Mouse (Mus musculus): ENCODE measurements at regions not wholly inside any gene's neighbourhood (a gene's known extent, or its start where the extent isn't known, plus 50 kb on each side); places are given as distances from the start of the nearest gene placed in this dataset.

GRCm38 (mm10) chr5:106066706-106067105 lies 190.3 kb downstream of the Zfp326 start:
- DNase-seq (ENCODE audit: extremely low spot score, low read depth, low spot score), result no peak

GRCm38 (mm10) chr5:106064366-106064765 lies 188.0 kb downstream of the Zfp326 start:
- no peak for DNase-seq (ENCODE audit: extremely low spot score, low read depth, low spot score)

DNA sequence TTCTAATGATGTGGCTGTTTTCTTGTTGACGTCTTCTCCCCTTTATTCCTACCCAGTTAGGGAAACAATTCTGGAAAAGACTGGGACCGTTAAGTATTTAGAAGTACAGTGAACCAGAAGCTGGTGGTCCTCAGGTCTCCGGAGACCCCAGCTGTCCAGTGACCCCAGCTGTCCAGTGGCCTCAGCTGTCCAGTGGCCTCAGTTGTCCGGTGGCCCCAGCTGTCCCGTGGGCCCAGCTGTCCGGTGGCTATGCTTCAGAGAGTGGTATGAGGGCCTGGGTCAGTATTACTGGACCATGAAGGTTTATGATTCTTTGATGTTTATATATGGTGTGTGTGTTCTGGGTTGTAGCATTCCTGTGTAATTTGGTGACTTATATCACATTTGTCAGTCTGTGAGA lies 186.6 kb downstream of the Zfp326 start:
- no peak for DNase-seq (ENCODE audit: extremely low spot score, low read depth, low spot score)

GRCm38 (mm10) chr5:106056631-106057030 lies 180.3 kb downstream of the Zfp326 start:
- DNase-seq (ENCODE audit: extremely low spot score, low read depth, low spot score), result no peak

DNA sequence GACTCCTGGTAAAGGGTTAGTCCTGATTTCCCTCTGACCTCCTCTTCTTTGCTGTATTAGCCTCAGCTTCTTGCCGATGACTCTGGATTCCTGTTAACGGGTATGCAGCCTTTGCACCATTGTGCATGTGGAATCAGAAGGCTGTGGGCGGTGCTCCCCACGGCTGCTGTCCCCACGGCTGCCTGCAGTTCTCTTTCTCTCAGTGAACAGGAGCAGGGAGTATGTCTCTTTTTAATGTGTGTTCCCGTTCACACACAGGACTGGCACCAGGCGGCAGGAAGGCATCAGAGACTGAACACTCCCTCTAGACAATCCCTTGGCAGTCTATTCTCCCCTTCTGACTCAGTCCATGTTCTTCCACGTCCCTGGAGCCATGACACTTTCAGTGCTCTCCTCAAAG lies 178.9 kb downstream of the Zfp326 start:
- no peak for DNase-seq (ENCODE audit: extremely low spot score, low read depth, low spot score)

- DNase-seq (ENCODE audit: extremely low spot score, low read depth, low spot score), result no peak
Observed at GRCm38 (mm10) chr5:106051026-106051425, 174.7 kb downstream of the Zfp326 start.

DNA sequence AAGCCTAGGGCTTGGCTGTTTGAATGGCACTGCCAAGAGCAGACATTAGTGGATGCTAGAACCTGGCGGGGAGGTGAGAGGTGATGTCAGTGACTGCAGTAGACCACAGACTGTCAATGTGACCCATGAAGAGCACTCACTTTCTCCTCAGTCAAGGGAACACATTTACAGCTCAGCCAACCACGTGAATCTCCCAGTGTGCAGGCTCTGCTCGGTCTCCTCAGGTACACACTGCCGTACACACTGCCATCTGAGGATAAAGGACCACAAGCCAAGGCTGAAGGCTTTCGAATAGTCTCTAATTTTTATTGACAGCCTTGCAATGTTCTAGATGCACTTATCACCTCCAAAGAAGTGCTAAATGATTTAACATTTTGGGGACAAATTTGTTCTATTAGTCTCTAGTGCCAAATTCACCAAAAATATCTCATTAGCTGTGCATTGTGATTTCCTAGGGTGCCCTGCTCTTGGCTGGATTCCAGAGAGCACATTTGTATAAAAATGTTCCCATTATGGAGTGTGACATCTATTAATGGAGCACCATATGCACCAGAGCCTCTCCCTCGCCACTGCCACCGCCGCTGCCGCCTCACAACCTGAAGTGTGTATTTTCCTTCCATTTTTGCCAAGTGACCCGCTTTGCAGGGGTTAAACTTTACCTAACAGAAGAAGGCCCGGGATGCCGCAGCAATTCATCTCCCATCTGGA lies 168.7 kb downstream of the Zfp326 start:
- no peak for DNase-seq (ENCODE audit: extremely low spot score, low read depth, low spot score)

DNA sequence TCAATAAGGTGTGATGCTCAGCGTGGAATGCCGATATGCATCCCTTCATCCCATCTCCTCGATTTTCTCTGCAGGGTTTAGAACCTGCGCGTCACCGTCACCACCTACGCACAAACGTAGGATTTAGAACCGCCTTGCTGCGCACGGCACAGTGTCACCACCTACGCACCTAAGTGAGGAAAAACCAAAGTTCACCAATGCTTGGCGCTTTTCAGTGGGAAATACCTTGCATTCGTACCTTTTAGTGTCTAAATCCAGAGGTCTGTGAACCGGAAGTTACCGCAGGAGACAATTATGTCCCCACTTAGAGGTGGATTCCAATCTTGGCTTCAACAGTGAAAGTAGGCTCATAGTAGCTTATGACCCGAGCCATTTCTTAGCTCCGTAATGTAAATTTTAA lies 162.0 kb downstream of the Zfp326 start:
- DNase-seq (ENCODE audit: extremely low spot score, low read depth, low spot score), result no peak

GRCm38 (mm10) chr5:106036176-106036575 lies 159.8 kb downstream of the Zfp326 start:
- no peak for DNase-seq (ENCODE audit: extremely low spot score, low read depth, low spot score)

GRCm38 (mm10) chr5:106032956-106033355 lies 156.6 kb downstream of the Zfp326 start:
- no peak for DNase-seq (ENCODE audit: extremely low spot score, low read depth, low spot score)

GRCm38 (mm10) chr5:106026861-106027260 lies 150.5 kb downstream of the Zfp326 start:
- DNase-seq (ENCODE audit: extremely low spot score, low read depth, low spot score), result no peak

GRCm38 (mm10) chr5:106004292-106004917 lies 128.0 kb downstream of the Zfp326 start:
- DNase-seq (ENCODE audit: extremely low spot score, low read depth, low spot score), result no peak

DNA sequence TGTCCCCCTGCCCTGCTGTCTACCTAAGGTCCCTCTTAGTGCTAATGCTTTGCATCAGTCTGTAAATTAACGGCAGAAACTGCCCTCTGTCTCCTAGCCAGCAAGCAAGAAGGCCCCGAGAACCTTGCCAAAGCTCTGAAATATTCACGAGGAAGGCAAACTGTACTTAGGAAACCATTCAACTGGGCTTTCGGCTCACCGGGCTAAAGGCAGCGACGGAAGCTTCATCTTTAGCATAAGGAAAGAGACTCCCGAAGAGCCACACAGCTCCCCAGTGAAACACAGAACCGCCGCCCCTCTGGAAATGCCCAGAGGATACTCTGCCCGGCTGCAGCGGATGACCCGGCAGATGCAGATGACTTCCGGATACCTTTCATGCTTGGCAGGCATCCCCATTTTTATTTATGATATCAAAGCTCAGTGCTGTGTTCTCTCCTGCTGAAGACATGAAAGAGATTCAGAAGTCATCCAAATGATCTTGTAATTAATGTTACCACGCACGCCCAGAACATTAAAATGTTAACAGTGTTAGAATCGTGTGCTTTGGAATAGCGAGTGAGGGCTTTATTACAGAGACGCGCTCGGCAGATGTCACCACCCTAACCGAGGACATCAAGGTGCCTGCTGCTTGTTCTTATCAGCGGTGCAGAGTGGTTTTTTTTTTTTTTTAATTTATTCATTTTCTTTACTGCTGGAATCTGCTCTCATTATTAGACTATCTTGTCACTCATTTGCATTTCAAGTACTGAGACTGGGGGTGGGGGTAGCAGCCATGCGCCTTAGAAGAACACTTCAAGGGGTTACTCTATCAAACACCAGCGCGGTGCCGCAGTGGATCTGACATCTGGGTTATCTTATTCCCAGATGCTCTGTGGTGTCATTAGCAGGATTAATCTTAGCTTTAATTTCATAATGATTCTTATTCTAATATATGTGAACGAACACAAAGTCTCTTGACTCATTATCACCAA lies 127.2 kb downstream of the Zfp326 start:
- DNase-seq (ENCODE audit: extremely low spot score, low read depth, low spot score), result no peak

- no peak for DNase-seq (ENCODE audit: extremely low spot score, low read depth, low spot score)
Observed at GRCm38 (mm10) chr5:106002330-106002729, 126.0 kb downstream of the Zfp326 start.

DNA sequence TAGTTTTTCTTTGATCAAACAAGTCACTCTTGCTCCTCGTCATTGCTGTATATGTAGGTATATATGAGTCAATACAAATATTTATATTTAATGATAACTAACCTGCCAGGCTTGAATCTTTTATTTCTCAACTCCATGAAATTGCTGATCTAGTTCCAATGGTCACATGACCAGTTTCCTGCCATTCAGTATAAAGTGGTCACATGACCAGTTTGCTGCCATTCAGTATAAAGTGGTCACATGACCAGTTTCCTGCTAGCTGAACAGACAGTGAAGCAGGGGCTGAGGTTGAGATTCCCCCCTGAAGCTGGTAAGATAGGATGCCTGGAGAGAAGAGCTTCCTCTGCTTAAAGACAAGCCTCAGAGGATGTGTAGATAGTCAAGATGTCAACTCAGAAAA lies 117.9 kb downstream of the Zfp326 start:
- DNase-seq (ENCODE audit: extremely low spot score, low read depth, low spot score), result no peak

- DNase-seq (ENCODE audit: extremely low spot score, low read depth, low spot score), result no peak
Observed at GRCm38 (mm10) chr5:105993066-105993760, 116.8 kb downstream of the Zfp326 start.

GRCm38 (mm10) chr5:105990777-105991176 lies 114.4 kb downstream of the Zfp326 start:
- DNase-seq (ENCODE audit: extremely low spot score, low read depth, low spot score), result no peak

DNA sequence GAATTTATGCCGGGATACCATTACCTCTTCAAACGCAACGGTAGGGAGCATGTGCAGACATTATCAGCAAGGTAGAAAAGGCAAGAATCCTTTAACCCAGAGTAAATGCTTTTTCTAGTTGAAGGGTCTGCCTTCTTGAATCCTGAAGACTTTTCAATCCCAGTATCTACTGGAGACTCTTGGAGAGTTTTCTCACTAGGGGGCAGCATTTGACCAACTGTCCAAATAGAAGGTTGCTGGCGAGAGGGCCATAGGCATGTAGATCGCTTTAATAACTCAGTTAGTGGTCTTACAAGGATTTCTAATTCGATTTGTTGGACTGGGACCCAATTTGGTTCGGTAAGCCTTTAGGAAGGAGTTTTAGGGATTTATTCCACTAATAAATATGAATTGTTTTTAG lies 110.0 kb downstream of the Zfp326 start:
- no peak for DNase-seq (ENCODE audit: extremely low spot score, low read depth, low spot score)

DNA sequence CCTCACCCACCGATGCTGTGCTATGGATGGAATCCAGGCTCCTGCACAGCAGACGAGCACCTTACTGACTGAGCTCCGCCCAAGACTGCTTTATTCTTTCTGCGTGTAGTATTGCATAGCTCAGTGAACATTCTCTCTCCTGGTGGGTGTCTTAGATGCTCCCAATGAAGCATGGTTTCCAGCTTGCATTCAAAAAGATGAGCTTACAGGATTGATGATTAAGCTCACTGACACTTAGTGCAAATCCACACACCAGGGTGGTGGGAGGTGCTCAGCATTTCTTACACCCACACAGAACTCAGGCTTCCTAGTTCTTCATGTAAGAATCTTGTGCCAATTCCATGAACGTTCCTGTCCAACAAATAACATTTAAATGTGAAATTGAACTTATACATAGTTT lies 106.8 kb downstream of the Zfp326 start:
- no peak for DNase-seq (ENCODE audit: extremely low spot score, low read depth, low spot score)

DNA sequence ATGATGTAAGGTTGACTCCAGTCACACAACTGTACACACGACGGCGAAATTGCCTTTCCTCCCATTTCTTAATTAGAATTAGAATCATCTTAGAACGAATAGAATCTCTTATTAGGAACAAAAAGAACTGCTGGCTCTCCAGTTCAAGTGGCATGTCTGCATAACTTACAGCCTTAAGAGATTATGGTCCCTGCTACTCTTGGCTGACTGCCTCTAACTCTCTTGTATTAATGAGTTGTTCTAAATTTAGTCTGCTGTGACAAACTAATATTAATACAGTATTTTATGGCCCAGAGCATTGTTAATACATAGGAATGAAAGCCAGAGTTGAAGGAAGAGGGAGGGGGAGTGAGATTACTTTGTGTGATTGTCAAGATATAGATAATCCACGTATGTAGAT lies 100.4 kb downstream of the Zfp326 start:
- no peak for DNase-seq (ENCODE audit: extremely low spot score, low read depth, low spot score)

GRCm38 (mm10) chr5:105976076-105976475 lies 99.7 kb downstream of the Zfp326 start:
- DNase-seq (ENCODE audit: extremely low spot score, low read depth, low spot score), result no peak
